Mouse (Mus musculus): ENCODE measurements around the gene Htra3.

Htra3 gene

DNA sequence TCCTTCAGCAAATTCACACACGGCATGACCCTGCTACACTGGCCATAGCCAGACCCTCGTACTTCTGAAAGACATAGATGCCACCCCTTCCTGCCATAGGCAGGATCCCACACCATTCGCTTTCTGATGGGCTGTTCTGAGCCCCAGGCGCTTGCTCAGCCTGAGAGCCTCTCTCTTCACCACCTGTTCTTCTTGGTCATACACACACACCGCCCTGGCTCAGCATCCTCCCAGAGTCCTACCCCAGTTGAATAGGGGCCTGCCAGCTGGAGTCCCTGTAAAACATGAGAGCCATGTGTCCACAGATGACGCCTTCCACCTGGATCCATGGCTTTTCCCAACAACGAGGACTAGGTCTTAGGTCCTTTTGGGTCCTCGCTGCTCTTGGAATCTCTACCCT lies 66.9 kb downstream of the Htra3 start:
- no peak for DNase-seq (ENCODE audit: low spot score)

DNA sequence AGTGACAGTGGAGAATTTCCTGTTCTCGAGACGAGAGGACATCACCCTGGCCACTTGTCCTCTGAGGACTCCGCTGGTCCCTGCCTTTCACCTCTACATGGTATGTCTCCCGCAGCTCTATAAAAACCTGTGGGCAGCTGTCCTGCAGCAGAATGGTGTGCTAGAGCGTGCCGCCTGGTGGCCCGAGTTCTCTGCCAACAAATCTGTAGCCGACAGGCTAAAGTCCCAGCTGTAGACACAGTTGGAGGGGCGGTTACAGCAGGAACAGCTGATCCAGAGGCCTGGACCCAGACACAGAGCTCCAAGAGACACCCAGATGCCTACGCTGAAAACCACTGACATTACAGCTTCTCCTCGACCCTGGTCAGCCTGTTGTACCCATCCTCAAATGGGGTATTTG lies 67.7 kb downstream of the Htra3 start:
- no peak for DNase-seq (ENCODE audit: low spot score)

DNA sequence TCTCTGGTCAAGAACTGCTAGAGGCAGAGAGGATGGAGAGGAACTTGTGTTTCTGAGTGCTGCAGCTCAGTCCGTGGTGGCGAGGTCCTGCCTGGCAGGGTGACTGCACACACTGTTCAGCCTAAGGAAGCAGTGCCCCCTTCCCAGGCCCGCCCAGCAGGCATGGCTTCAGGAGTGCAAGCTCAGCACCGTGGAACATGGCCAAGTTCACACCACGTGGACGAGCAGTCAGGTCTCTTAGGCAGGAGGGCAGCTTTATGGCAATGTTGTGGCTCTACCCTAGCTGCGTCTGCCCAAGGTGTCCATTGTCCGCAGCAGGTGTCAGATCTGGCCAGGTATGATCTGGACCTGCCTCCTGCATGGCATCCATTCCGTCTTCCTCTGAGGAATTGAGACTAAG lies 68.4 kb downstream of the Htra3 start:
- DNase-seq (ENCODE audit: low spot score), result no peak

DNA sequence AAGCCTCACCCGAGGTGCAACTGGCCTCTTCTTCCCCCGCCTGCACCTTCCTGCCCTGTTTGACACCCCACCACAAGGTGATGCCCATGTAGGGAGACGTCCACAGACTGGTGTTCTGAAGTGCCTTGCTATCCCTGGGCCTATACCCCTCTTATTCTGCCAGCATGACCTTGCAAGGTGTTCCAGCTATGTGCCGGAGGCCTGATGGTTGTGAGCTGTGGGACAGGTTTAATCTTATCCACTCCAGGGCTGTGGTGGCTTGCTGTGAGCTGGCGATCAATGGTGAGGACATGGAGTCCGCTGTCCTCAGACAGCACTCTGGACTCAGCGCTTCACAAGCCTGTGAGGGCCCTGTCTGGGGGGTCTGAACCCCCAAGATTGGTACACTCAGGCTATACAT lies 69.2 kb downstream of the Htra3 start:
- no peak for DNase-seq (ENCODE audit: low spot score)

DNA sequence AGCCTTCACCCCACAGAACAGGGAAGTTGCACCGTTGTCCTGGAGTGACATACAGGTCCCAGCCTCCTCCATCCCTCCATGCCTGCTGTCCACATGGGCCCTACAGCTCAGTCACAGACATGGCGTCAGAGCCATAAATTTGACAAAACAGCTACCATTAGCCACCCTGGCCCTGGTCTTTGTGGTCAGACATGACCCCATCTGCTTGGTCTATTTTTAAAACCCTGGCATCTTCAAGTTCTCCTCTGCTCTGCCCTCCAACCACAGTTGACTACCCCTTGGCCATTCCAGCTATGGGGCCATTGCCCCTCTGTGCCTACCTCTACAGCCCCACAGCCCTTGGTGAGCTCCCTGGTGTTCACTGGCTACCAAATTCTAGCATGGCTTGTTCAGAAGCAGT lies 69.6 kb downstream of the Htra3 start:
- DNase-seq (ENCODE audit: low spot score), result no peak

DNA sequence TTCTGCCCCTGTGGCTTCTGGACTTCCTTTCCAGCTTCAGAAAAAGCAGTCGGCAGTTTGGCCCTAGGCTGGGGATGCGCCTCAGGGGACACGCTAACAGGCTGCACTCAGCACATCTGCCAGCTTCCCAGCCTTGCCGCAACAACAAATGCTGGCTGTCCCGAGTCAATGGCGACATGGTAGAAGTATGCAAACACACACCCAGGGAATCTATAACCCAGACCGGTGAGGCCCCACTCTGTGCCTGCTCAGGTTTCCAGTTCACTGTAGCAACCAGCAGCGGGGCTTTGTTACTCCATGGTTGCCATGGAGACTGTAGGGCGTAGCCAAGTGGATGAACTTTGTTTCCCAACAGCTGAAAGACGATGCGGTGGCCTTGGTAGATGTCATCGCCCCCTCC lies 70.2 kb downstream of the Htra3 start:
- no peak for DNase-seq (ENCODE audit: low spot score)

DNA sequence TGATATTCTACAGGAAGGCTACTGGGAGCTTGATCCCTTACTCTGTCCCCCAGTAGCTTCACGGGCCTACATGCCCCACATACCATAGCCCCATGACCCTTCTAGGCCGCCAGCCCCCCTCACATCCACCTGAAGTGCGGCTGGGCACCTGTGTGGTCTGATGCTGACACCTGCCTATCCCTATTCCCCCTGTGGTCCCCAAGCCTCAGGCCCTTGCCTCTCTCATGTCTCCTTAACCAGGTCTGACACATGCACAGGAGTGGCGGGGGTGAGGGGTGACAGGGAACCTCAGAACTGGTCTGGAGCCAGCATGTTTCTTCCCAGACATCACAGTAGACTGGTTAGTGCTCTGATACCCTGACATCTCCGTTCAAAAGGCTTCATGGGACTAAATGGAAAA lies 71.0 kb downstream of the Htra3 start:
- DNase-seq (ENCODE audit: low spot score), result no peak

DNA sequence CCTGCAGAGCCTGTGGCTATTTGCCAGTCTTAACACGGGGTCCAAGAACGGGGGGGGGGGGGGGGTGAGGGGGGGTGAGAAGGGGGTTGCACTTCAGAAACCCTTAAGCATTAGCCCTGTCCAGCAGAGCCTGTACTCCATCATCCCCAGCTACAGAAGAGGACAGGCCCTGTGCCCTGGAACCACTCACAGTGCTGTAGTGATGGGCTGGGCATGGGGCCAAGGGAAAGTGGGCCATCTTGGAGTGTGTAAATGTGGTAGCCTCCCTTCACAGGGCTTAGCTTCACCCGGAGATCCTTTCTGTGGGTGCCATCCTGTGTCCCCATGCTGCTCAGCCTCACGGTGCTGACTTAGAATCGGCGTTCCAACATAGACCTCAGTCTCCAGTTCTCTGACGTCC lies 71.8 kb downstream of the Htra3 start:
- no peak for DNase-seq (ENCODE audit: low spot score)

DNA sequence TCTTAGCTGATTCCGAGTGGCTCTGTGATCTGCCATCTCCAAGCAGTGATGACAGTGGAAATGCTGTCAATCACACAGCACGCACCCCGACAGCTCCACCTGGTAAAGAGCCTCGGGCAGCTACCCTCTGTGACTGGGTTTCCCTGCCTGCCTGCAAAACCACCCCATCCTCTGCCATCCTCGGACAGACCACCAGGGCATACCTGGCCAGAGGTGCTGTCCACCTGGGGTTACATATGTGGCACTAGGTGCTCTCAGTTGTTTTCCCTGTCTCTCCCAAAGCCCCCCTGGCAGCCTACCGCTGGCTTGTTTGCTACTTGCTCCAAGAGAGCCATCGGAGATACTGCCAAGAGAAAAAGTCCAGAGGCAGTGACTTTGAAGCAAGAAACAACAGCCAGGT lies 72.8 kb downstream of the Htra3 start:
- DNase-seq (ENCODE audit: low spot score), result no peak

DNA sequence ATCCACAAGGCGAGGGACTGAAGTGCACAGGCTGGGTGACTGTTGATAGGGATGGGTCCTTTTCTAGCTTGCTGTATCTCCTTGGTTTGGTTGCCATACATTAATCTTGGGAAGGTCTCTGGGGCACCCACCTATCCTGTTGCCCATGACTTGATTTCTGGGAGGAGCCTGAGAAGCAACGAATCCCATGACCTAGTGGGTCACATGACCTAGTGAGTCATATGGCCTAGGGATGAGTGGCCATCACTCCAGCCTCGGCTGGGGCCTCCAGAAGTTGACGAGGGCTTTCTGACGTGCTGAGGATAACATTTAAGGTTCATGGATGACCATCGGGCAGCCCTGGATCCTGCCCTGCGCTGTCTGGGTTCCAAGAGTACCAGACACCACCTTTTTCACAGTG lies 74.2 kb downstream of the Htra3 start:
- DNase-seq (ENCODE audit: low spot score), result no peak
